Mouse (Mus musculus): ENCODE measurements around the gene Fdx1.

- TF ChIP-seq CTCF (IDR thresholded peaks at IDR 0.05; ENCODE audit: low read depth, low read length), result no peak
- no peak for TF ChIP-seq POLR2A (IDR thresholded peaks at IDR 0.05; ENCODE audit: borderline replicate concordance, low read depth, low read length)
Measured at GRCm38 (mm10) chr9:51926629-51927028, 36.7 kb downstream of the Fdx1 start.
